Mouse (Mus musculus) neutrophil, adult 59 days (primary cell): ENCODE data around the gene Olfr521. TPM values are rescaled to one million over a fixed set of nuclear protein-coding genes. Genes with fewer than 3 reads are reported as not detected.

Experiments
- total RNA-seq, 2 experiments: library from RNA; stranded (reverse); gene quantifications; 1 replicate in 1 of 2; 2 replicates in 1 of 2; pipeline ENCODE4 v1.2.4; 2023

Olfr521 gene
- total RNA-seq, result not detected

DNA sequence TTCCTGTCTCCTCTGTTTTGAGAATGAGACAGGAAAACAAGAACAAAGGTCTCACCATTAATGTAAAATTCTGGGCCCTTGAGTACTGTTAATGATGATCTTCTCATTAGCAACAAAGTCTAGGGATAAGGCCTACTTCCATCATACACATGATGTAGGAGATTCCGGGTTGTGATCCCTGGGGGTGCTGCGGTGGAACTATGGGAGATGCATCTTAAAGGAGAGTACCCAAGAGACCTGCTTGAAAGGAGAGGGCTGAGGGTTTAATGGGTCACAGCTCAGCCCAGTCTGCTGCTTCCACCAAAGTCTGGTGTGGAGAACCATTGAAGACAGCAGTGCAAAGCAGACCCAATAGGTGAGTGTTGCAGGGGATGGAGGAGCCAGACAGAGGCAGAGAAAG is at the start of gene Olfr521:
Olfr521 (plus strand) TSS at position 301 of the 400 bp plus-strand sequence.

DNA sequence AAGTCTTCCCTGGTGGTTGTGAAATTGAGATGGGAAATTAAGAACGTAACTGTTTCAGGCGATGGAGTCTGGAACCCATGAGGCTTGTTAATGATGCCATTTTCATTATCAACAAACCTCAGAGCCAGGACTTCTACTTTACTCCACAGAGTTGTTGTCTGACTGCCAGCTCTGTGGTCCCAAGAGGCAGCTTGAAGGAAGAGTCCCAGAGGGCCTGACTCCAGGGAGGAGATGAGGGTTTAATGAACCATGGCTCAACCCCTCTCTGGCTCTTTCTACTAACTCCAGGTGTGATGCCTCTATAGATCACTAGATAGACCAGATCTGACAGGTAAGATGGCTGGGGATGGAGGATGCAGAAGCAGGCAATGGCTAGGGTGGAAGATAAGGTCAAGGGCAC is 33.3 kb upstream of the Olfr521 start, which contains the start of gene Olfr520:
Olfr520 (plus strand) TSS at position 301 of the 400 bp plus-strand sequence.

Other genes starting within 250 kb of the Olfr521 start
- gene Arrb1, start 228.0 kb upstream of the Olfr521 start, total RNA-seq, result 100 to 1,000 TPM; 160 to 168 TPM
- gene Tpbgl, start 136.4 kb upstream of the Olfr521 start, total RNA-seq, result not detected
- gene Slco2b1, start 52.2 kb upstream of the Olfr521 start, total RNA-seq, result under 1 TPM; 0.22 to 0.31 TPM
- gene Olfr520, start 33.2 kb upstream of the Olfr521 start, total RNA-seq, result not detected
- gene Neu3, start 64.9 kb downstream of the Olfr521 start, total RNA-seq, result 1 to 10 TPM; 1.1 TPM
- not detected for gene Xrra1, start 95.6 kb downstream of the Olfr521 start, total RNA-seq
- gene Spcs2, start 100.0 kb downstream of the Olfr521 start, total RNA-seq, result 10 to 100 TPM; 74.3 to 88.3 TPM
- 10 to 100 TPM; 28.5 to 33.5 TPM for gene Rnf169, start 216.9 kb downstream of the Olfr521 start, total RNA-seq
- not detected for gene Chrdl2, start 242.7 kb downstream of the Olfr521 start, total RNA-seq